Mouse (Mus musculus): Measurements from ENCODE around the gene Plxnc1.

Gene Plxnc1

GRCm38 (mm10) chr10:94823971-94824760 is 120.5 kb downstream of the Plxnc1 start:
- no peak for DNase-seq (ENCODE audit: low read depth, low spot score)

DNA sequence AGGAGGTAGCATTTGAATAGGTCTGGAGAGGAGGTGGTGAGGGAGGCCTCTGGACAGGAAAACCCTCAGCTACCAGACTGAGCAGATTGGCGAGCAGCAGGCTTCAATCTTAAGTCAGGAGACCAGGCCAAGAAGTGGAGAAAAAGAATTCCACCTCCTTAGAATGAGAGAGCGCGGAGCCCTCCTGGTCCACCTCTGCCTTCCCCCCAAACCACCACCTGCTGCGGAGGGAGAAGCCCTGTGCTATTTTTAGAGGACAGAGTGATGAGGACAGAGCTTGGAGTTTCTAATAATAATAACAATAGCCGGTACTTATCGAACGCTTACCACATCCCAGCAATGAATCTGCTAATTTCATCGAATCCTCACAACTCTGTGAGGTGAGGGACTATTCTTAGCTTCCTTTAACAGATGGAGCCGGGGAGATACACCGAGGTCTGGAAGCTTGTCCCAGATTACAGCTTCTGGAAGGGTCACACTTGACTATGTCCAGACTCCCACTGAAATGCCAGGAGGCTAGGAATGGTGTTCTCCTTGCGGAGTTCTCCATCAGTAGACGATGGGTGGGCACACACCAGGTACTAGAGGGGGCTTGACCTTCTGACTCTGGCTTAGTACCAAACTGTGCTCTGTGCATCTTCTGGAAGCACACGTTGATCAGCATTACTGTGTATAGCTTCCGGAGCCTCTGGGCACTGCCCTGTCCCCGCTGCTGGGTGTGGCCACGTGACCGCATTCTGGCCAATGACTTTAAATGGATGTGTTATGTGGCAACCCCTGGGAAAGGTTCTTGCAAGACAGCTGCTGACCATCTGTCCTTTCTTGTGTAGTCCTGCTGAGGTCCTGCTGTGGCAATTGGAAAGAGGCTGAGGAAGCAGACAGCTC is 125.6 kb downstream of the Plxnc1 start:
- no peak for DNase-seq (ENCODE audit: low read depth, low spot score)

GRCm38 (mm10) chr10:94818127-94818526 is 126.5 kb downstream of the Plxnc1 start:
- no peak for DNase-seq (ENCODE audit: low read depth, low spot score)

DNA sequence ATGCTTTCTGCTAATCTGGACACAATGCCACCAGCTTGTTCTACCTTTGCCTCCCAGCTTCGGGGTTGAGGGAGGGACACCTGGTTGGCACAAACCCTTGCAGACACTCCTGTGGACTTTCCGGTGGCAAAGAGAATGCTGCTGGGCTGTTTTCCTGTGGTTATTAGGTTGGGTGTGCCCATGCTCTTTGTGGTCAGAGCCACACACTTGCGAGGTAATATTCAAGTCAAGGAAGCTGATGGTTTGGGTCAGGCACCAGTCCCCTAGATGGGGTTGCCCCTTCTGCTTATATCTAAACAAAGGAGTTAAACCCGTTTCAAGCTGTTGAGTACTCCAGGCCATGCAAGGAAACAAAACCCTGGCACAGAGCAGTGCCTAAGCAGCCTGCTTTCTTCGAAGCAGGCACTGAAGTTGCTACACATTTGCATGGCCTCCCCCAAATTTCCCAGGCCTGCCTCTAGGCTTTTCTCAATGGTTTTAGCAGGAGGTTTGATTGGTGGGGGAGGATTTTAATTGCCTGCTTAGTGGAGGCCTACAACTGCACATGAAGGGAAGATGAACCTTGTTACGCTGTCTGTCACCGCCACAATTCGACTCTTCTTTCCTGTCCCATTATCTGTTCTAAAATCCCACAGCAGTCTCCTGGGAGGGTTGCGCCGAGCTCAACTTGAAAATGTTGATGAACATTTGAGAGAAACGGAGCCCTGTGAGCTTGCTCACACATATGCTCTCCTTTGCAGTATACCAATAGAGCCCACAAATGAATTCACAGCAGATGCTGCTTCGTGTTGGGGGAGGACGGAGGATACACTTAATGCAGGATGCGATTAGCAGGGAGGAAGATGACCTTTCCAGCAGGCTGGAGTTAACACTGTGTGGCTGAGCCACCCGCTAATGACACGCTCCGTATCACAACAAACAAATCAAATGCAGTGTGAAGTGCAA is 132.5 kb downstream of the Plxnc1 start:
- no peak for DNase-seq (ENCODE audit: low read depth, low spot score)

DNA sequence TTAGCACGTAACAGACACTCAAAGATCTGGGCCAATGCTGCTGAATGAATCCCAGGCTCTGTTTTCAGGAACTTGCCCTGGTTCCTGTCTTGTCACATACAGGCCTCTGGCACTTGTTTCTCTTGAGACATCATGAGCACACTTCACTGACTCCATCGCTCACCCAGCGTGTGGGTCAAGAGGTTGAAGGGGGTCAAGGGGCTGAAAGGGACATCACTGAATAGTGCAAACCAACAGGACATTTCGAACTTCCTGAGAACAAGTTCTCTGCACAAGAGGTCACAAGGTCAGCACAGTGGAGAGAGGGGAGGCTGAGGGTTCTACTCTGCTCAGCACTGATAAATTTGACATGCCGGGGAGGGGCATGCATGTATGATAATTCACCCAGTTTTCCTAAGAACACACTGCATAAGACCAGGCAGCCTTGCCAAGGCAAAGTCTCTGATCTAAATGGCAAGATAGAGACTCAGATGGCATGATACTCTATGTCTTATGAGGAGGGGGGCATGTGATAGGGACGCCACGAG is 134.6 kb downstream of the Plxnc1 start:
- DNase-seq (ENCODE audit: low read depth, low spot score), result no peak

DNA sequence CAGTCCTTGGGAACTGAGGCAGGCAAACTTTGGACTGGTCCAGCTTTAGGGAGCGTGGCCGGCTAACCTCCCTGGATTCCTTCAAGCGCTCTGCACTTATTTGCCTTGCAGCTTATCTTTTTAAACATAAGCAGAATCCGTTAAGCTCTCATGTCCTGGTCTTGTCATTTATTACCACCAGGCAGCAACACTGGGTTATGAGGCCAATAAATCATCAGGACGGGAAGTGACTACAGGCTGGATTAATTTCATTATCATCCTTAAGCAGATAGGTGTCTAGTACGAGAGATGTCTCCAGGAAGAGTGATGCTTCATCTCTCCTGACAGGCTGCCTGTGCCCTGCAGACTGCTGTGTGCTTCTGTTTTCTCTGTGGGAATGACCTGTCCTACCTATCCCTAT is 136.4 kb downstream of the Plxnc1 start:
- no peak for DNase-seq (ENCODE audit: low read depth, low spot score)

GRCm38 (mm10) chr10:94807323-94807722 is 137.3 kb downstream of the Plxnc1 start:
- DNase-seq (ENCODE audit: low read depth, low spot score), result no peak

DNA sequence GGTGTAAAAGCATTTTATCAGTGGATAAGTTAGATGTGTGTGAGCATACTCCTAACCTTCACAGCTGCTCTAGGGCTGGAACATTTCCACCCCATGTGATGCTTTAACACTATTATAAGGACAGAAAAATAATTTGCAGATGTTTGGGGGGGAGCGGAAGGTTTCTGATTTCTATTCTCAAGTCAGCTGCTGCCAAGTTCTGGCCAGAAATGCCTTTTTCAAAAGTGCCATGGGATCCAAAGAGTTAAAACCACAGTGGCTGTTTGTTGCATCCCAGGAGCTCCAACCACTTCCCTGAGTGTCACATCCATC is 139.8 kb downstream of the Plxnc1 start:
- DNase-seq (ENCODE audit: low read depth, low spot score), result no peak

DNA sequence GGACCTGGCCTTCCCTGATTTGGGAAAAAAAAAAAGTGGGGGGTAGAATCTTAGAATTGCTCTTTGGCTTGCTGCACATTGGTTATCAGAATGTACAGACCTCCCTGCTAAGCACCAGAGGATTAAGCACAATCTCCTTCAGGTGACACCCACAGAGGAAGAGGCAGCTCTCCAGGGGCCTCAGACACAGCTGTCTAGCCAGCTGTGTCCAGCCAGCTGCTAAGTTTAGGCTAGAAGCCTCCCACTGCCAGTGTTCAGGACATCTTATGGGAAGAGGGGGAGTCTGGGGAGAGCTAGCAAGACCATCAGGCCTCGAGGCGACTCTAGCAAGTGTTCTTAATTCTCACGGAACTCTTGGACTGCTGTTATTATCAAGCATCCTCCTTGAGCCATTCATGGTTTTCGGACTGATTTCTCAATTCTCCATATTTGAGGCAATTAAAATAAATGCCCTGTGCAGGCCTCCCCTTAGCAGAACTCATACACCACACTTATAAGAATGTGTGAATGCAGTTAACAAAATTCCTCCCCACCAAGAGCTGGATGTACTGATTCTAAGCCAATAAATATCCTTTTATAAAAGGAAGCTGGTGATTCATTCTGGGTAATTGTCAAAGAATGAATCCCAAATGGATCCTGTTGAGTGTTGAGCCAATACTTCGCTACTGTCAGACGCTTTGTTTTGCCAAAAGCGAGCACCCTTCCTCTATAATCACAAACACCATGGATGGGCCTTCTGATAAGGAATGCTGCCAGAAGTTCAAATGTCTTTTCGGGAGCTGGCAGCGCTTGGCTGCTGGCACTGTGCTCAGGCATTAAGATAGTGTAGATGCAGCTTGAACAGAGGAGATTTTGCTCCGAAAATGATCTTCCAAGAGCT is 140.4 kb downstream of the Plxnc1 start:
- no peak for DNase-seq (ENCODE audit: low read depth, low spot score)

GRCm38 (mm10) chr10:94800677-94801354 is 143.8 kb downstream of the Plxnc1 start:
- no peak for DNase-seq (ENCODE audit: low read depth, low spot score)

DNA sequence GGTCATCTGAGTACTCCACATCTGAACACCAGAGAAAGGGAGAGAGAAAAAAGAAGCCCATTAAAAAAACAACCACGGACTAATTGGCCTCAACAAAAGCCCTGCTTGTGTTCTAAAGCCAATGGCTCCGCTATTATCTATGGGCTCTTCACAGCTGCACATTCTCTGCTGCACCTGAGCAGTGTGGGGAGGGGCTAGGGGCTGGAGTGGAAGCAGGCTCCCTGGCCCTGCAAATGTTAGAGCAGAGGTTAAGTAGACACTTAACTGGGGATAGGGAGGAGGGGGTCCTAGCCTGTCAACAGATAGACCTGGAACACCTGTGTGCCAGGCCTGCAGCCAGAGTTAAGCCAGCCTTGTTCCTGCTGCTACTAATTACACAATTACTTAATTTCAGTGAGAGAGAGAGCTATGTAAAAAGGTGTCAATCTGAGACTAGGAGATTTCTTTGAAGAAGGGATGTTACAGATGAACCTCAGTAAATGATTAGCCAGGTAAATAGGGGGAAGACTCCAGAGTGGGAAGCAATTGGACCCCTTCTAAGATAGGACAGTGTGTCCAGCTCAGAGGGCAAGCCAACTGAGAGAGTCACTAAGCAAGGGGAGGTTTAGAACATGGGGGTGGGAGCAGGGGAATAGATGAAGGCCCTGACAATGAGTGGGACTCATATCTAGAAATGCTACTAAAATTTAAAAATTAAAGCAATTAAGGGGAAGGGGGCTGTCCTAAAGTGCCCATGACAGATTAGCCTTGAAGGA is 145.0 kb downstream of the Plxnc1 start:
- no peak for DNase-seq (ENCODE audit: low read depth, low spot score)

DNA sequence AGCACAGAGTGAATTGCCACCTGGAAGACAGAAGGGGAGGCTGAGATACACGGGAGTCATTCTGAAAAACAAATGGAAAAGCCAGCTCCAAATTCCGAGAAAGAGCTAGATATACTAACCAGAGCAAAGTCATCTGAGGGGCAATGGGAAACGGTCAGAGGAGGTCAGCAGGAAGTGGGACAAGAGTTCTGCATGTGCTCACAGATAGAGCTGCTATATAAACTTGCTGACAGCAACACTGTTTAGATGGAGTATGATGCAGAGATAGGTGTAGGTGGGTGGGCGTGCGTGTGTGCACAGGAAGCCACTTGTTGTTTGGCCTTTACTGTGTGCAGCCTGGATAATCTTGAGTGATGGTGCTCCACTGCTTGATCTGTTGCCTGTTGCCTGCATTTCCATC is 146.5 kb downstream of the Plxnc1 start:
- no peak for DNase-seq (ENCODE audit: low read depth, low spot score)

DNA sequence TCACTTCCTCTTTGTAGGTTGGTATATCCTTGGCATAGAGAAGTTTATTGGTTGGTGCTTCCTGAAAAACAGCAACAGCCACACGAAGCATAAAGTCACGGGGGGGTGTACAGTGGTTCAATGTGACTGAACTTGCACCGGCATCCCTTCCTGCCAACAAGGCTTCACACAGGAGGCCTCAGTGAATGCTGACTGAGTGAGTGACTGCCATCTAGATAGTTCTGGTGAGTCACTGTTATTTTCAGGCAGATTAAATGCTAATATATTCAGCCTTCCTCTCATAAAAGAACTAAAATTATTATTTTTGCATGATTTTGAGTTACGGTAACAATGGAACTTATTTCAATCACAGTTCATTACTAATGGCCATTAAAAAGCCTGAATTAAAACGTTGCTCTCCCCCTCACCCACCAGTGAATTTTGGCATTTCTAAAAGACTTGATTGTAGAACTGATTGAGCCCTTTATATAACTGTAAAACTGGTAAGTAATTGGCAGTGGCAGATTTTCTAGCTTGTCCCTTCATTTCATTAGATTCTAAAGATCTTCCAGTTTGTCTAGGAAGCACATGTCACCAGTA is 149.9 kb downstream of the Plxnc1 start:
- no peak for DNase-seq (ENCODE audit: low read depth, low spot score)

DNA sequence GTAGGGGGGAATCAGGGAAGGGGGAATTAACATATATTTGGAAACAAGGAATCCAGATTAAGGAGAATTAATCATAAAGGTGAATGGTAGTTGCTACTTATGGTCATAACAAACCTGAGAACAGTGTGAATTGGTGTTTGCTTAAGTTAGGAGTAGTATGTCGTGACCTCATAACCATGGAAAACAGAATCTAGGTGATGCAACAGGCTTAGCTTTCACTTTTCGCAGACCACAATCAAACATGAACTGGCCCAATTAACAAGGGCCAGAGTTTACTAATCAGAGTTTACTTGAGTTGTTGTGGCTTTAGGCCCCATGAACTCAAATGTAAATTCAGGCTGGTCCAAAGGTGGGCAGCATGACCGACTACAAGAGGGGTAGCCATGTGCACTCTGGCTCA is 150.7 kb downstream of the Plxnc1 start:
- DNase-seq (ENCODE audit: low read depth, low spot score), result no peak

GRCm38 (mm10) chr10:94789205-94789604 is 155.4 kb downstream of the Plxnc1 start:
- no peak for DNase-seq (ENCODE audit: low read depth, low spot score)

DNA sequence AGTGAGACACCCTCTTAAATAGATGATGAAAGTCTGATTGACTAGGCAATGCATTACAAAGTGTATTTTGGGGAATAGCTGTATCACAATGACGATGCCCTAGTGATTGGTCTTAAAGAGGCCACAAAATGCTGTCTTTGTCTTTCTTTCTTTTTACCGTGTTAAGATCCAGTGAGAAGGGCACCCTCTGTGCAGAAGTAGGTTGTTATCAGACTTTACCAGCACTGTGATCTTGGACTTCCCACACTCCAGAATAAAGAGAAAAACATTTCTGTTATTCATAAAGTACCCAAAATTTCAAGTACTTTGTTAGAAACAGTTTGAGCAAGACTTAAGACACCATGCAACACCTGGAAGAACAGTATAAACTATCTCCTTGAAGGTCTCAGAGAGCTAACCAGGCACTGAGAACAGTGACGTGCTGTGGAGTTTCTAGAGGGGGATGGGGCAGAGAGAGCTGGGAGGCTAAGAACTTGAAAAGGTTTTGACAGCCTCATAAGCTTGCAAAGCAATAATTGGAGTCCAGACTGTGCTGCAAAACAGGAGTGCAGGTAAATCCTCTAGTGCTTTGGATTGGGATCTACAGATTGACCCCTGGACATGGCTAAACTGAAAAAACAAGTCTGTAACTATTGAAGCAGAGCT is 163.9 kb downstream of the Plxnc1 start:
- DNase-seq (ENCODE audit: low read depth, low spot score), result no peak

DNA sequence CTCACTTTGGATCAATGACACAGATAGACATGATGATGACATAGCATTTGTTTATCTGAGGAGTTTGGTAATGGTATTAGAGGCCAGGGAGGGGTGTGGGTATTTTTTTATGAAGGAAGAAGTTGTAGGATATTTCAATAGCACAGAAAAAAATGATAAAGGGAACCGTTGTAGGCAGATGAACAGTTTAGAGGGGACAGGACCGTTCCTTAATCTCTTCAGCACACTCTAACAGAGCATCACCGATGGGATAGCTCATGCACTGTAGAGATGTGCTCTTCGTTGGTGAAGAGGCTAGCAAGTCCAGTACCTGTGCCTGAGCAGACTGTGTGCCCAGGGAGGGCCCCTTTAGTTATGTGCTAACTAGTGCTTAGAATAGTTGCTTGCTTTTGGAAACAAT is 165.3 kb downstream of the Plxnc1 start:
- no peak for DNase-seq (ENCODE audit: low read depth, low spot score)

- no peak for DNase-seq (ENCODE audit: low read depth, low spot score)
Observed at GRCm38 (mm10) chr10:94777576-94777975, 167.1 kb downstream of the Plxnc1 start.

Measured in CD4-positive, CD25-positive, alpha-beta regulatory T cell, adult 2 months (primary cell).